Mouse (Mus musculus): ENCODE results near the gene Limch1.

GRCm38 (mm10) chr5:66910610-66911009, 165.0 kb downstream of the Limch1 start:
- TF ChIP-seq BHLHE40 (IDR thresholded peaks at IDR 0.05; ENCODE audit: low read depth, low read length) (no peak), NRF1 (IDR thresholded peaks at IDR 0.05; ENCODE audit: low read depth, low read length) (no peak), POLR2A (IDR thresholded peaks at IDR 0.05; ENCODE audit: low read depth, low read length) (no peak), NELFE (IDR thresholded peaks at IDR 0.05; ENCODE audit: low read depth, low read length) (no peak), JUN (IDR thresholded peaks at IDR 0.05; ENCODE audit: insufficient read depth, low read depth, low read length) (no peak), ZC3H11A (IDR thresholded peaks at IDR 0.05; ENCODE audit: low read depth, low read length) (no peak), POLR2AphosphoS2 (IDR thresholded peaks at IDR 0.05; ENCODE audit: low read depth, low read length) (no peak), CTCF (conservative IDR thresholded peaks at IDR 0.05 in 1 of 2, IDR thresholded peaks at IDR 0.05 in 1 of 2; ENCODE audit: low read depth in 2 of 2, low read length in 2 of 2) (no peak)
